Mouse (Mus musculus): ENCODE measurements around the gene Olfr1135.

The Olfr1135 gene

DNA sequence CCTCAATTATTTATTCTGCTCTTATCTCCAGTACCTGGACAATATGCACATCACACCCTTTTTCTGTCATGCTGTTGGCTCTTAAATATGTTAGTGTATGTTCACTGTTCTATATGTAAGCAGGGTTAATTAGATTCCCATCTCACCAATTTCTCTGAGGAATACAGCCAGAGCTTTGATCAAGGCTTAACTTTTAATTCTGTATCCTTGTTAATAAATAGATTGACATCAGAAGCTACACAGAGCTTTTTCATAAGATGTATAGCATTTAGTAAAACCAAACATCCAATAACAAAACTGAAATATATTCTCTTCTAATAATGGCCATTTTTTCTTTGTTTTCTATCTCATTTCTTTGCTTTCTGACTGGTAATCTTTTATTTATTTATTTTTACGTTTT is at the start of gene Olfr1135:
Gene Olfr1135, minus strand, starts transcription at position 101 of the 400 bp plus-strand sequence.
- DNase-seq = no peak

DNA sequence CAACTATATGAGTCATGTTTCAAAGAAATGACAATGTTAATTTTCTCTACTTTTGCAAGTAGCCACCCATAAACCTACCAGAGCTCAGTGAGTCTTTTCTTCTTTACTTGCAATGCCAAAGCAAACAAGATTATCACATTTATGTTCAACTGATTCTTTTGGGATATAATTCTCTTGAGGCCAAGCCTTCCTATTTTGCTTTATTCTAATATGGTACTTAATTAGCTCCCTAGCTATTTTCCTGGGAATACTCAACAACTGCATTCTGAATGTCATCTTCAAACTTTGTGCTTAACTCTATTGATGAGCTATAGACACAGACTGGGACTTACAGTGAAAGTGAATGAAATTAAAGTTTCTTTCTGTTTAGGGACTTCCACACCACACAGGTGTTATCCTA is 39.6 kb upstream of the Olfr1135 start, which contains the start of gene Olfr1137:
Gene Olfr1137, minus strand, starts transcription at position 101 of the 400 bp plus-strand sequence.
- DNase-seq = no peak

DNA sequence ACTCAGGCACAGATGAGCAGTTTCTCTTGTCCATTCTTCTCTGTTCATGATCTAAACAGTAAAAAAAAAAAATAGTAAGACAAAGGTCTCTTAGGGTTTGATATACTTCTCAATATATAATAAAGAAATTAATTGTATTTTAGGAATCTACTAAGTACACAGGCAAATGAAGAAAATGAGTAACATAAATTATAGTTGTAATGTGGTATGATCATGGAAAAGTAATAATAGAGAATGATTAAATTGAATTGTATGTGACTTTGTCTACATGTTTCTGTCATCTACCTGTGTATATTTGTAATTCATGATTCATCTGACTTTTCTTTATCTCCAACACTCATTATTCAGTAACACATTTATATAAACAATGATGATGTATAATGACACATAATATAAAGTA is 20.4 kb upstream of the Olfr1135 start, which contains the start of gene Olfr1136:
Gene Olfr1136, minus strand, starts transcription at position 101 of the 400 bp plus-strand sequence.
- no peak for DNase-seq

DNA sequence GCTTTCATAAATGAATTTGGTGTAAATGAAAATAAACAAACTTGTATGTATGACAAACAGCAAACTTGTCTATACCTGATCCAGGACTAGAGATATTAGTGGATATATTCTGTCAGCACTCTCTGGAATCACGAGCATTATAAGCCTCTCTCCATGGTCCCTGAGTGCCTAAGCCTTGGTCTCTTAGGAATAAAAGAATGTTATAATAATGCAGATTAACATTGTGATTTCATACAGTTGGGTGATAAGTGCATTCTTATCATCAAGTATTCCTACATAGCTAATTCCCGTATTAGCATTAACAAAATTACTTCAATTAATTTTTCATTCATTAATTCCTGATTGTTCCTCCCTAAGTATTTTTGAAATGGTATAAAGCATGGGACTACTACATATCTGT is 15.1 kb downstream of the Olfr1135 start, which contains the start of gene Olfr1134:
Gene Olfr1134, minus strand, starts transcription at position 101 of the 400 bp plus-strand sequence.
- no peak for DNase-seq

DNA sequence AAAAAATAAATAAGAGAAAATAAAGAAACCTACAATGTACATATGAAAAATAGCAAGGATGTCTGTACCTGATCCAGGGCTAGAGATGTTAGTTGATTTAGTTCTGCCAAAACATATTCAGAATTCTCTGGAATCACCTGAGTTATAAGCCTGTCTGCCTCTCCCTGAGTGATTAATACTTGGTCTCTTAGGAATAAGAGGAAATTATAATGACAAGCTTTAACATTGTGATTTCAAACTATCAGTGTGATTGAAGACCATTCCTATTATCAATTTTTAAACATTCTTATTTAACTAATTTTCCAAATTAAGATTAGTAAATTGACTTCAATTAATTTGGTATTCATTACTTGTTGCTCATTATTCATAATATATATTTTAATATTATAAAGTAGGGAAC is 26.2 kb downstream of the Olfr1135 start, which contains the start of gene Olfr1133:
Gene Olfr1133, minus strand, starts transcription at position 101 of the 400 bp plus-strand sequence.
- DNase-seq = no peak

DNA sequence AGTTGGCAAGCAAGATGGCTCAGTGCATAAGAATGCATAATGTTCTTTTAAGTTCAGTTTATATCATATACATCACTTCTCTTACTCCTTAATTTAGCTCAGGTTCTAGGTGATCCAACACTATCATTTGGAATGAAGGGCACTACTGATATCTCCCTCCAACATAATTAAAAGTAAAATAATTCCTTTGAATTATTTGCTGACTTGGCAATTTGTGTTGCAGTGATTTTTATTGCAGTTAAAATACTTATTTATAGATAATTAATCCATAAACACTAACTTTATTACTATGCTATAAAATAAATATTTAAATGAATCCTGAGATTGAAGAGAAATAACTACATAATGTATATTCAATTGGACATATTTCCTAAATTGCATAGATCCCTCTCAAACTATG is 31.0 kb downstream of the Olfr1135 start:
- DNase-seq = no peak

DNA sequence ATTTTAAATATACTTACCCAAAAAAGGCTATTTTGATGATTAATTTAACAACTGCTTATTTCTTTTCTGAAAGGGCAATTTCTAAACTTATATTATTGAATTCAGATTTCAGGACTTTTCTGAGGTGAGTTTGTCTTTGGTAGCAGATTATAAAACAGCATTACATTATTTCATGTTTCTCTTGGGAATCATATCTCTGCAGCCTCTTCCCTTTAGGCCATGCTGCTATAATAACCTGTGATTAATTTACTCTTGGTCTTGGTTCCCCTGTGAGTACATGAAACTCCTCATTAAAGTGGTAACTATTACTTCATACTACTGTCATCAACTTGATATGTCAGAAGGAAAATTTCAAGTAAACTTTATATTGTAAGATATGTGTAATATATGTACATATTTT is 36.0 kb downstream of the Olfr1135 start, which contains the start of gene Olfr1132:
Gene Olfr1132, minus strand, starts transcription at position 101 of the 400 bp plus-strand sequence.
- DNase-seq = no peak

DNA sequence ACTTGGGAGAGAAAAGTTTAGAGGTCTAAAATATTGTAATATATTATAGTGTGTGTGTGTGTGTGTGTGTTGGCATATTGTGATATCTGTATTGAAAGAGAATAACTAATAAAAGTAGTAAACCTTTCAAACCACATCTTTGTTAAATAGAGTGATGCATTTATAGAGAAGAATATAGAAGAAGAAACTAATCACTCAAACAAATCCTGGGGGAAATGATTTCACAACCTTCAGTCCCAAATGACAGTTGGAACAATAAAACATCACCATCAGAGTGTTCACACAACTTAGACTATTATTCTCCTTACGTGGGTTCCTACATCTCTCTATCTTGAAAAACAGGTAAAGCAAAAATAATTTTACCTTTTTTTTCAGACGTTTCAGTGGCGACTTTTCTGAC is 46.7 kb downstream of the Olfr1135 start, which contains the start of gene Olfr1131:
Gene Olfr1131, plus strand, starts transcription at position 301 of the 400 bp plus-strand sequence.
- DNase-seq = no peak

All from cerebellum, adult 11-12 months (tissue).